Mouse (Mus musculus): Measurements from ENCODE around the gene Slc16a9.
"Not testable (repeated sequence)": the region's sequence is repeated elsewhere in the genome, so short reads cannot be mapped to it uniquely, and the experiment has no call there.

Slc16a9 gene

DNA sequence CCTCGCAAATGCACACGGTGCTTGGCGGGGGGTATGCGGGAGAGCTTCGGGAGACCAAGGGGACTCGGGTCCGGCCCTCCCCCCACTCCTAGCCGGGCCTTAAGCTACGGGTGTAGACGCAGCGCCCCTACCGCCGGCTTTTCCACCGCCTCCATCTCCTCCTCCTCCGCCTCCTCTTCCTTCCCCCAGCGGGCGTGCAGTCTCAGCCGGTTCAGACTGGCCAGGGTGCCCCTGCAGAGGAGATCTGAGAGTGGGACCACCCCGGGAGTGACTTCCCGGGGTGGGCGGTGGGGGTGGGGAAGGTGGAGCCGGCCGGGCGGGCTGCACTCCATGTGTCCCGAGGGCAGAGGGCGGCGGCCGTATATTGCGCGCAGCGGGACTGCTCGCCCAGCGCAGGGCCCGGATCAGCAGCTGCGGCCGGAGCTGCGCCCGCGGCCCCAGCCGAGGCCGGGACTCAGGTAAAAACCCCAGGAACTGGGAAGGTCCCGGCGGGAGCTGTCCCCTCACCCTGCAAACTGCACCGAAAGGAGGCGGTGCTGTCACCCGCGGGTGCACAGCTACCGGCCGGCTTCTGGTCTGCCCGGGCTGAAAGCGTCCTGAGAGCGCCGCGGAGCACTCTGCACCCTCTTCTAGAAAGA is at the start of gene Slc16a9:
TSS of gene Slc16a9 (plus strand) at position 180 of the 638 bp plus-strand sequence.
- DNase-seq (ENCODE audit: low spot score in 2 of 2) = peak; percentile 68 to 70

DNA sequence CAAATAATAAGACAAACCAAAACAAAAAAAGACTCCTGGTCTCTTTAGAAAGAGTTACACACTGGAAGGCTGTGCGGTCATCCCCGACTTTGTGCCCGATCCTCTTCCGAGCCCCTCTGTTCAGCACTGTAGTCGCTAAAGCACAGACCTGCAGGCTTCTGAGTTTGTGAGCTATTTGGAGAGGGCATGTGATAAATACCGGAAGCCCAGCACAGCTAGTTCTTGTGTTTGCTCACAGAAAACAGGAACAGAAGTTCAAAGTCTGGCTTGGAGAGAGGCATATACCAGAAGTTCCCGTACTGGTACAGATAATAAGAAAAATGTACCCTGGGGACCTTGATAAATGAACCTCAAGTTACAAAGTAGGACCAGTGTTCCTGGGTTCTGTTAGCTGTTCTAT is 49.6 kb upstream of the Slc16a9 start:
- no peak for DNase-seq (ENCODE audit: low spot score in 2 of 2)

DNA sequence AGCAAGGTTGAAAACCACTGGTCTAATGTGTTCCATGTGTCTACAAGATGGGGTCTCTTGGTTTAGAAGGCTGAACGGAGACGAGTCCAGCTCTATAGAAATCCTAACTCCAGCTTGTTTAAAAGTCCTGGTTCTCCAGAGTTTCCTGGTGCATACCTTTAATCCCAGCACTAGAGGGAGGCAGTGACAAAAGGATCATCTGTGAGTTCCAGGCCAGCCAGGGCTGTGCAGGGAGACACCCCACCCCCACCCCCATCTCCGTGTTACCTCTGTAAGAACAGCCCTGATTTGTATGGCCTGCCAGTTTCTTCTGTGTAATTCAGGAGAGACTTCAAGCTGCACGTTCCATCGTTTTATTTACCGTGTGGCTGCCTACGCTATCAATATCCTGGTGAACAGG is 49.1 kb upstream of the Slc16a9 start:
- no peak for DNase-seq (ENCODE audit: low spot score in 2 of 2)

GRCm38 (mm10) chr10:70196666-70197065 is 48.2 kb upstream of the Slc16a9 start:
- DNase-seq (ENCODE audit: low spot score in 2 of 2) = peak in 1 of 2 experiments; percentile 65

DNA sequence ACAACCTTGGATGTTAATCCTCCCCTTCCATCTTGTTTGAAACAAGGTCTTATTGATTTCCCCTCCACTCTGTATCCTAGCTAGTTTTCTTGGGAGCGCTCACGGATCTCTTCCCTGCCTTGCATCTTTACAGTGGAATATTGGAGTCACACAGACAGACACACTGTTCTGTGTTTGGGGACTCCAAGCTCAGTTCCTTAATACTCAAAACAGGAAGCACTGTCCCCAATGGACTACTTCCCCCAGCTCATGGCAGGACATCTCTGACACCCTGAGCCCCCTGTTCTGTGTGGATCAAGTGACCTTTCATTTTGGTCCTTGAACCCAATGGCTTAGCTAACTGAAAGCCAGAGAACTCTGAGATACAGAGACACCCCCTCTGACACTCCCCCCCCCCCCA is 47.3 kb upstream of the Slc16a9 start:
- DNase-seq (ENCODE audit: low spot score in 2 of 2) = no peak

DNA sequence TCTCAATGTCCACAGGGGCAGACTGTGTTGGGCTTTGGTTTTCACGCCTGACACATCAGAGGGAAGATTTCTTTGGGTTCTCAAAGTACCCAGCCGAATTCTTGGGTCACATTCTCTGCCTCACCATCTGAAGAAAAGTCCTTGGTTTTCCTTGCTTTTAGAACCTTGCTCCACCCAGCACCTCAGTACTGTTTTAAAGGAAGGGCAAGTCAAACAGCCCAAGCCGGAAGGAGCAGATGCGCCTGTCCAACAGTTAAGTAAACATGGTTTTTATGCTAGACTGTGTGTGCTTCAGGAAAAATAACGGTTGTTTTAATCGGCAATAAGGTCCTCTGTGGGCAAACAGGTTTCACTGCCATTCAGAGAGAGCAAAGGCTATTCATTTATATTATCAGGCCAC is 46.9 kb upstream of the Slc16a9 start:
- DNase-seq (ENCODE audit: low spot score in 2 of 2) = no peak

DNA sequence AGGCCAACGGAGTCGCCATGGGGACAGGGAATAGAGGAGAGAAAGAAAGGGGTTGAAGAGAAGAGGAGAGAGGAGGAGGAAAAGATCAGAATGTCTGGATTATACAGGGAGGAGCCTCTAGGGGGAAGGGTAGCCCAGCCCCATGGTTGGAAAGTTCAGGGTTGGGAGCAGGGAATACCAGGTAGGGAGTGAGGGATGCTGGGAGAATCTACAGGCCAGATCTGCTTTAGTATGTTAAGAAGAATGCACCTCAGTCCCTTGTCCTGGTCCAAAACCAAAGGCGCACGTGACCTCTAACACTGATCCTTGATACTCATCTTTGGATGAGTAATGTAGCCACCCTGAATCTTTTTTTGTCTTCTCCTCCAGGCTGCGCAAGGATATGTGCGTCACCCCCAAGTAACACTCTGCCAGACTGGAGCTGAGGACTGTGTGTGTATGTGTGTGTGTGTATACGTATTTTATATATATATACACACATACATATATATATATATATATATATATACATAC is 45.9 kb upstream of the Slc16a9 start:
- no peak for DNase-seq (ENCODE audit: low spot score in 2 of 2)

GRCm38 (mm10) chr10:70199466-70200210 is 45.3 kb upstream of the Slc16a9 start:
- DNase-seq (ENCODE audit: low spot score in 2 of 2) = no peak

DNA sequence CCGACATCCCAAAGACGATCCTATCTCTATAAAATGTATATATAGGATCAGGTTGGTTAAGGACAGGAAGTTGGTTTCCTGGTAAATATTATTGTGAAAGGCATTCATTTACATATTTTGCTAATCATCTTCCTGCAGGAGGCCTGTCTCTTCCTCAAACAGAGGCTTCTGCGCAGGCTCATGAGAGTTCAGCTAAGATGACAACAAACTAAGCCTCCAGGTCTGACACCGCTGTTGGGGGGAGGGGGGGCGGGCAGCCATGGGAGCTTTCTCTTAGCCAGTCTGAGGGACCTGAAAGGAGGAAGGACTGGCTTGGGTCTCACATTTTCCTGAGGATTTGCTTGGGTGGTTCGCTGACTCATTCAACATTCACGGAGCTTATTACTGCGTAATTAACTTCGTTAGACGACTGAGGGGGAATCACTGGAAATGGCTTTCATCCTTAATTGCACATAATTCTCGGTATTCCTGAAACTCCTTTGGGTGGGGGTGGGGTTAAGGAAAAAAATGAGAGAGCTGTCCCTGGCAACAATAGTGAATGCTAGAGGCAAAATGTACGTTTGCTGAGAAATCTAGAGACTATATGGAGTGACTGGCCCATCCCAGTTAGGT is 43.9 kb upstream of the Slc16a9 start:
- no peak for DNase-seq (ENCODE audit: low spot score in 2 of 2)

- DNase-seq (ENCODE audit: low spot score in 2 of 2) = no peak
Observed at GRCm38 (mm10) chr10:70204505-70205399, 40.1 kb upstream of the Slc16a9 start, which contains the start of gene Mrln. TSS of gene Mrln (plus strand) at chr10:70204664.

DNA sequence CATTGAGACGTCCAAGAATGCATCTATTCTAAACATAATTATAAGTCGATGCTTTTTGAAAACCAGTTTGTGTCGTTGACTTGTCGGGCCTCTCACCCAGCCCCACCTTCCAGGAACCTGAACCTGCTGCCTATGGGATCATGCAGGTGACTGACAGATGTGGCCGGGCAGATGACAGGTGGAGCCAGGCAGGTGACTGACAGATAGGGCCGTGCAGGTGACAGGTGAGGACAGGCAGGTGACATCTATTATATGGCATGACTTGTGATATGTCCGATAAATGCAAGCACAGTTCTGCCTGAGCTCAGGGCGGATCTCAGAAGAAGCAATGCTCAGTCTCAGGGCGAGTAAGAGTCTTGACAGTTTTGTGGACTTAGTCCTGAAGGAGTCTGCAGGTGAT is 33.6 kb upstream of the Slc16a9 start:
- no peak for DNase-seq (ENCODE audit: low spot score in 2 of 2)

DNA sequence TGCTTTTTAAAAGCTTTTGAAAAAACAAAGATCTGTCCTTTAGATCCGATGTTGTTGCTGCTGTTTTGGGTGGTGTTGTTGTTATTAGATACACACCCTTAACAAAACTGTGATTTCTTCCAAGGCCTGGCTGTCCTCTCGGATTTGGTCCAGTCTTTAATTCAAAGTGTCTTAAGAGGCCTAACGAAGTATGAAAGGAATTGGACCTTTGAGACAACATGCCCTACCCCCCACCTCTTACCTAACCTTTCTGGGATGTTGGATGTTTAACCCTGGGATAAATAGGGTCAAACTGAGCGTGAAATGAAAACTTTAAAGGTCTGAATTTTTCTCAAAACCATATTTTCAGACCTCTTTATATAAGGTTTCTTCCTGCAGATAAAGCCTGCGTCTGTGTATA is 23.9 kb upstream of the Slc16a9 start:
- no peak for DNase-seq (ENCODE audit: low spot score in 2 of 2)

- not testable (repeated sequence) for DNase-seq (ENCODE audit: low spot score in 2 of 2)
Observed at GRCm38 (mm10) chr10:70222231-70222630, 22.7 kb upstream of the Slc16a9 start.

- DNase-seq (ENCODE audit: low spot score in 2 of 2) = peak; percentile 21 to 23
Observed at GRCm38 (mm10) chr10:70224571-70224970, 20.3 kb upstream of the Slc16a9 start.

DNA sequence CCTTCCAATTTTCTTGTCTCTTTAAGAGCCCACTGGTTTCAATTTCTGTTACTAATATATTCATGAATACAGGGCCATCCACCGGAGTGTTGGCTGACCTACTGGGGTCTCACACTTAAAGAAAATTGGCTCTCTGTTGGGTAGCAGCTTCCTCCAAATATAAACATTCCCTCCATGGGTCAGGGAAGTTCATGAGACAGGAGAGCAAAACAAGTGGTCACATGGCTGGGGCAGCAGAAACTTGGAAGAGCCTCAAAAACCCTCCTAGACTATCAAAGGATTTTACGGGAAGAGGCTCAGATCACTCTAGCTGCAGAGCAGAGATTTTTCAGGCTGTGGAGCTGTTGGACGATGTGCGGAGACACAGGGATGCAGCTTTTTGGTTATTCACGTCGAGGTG is 19.1 kb upstream of the Slc16a9 start:
- DNase-seq (ENCODE audit: low spot score in 2 of 2) = peak; percentile 21 to 33

GRCm38 (mm10) chr10:70226608-70227007 is 18.3 kb upstream of the Slc16a9 start:
- DNase-seq (ENCODE audit: low spot score in 2 of 2) = peak; percentile 11 to 30

GRCm38 (mm10) chr10:70230352-70230751 is 14.5 kb upstream of the Slc16a9 start:
- peak; percentile 41 to 54 for DNase-seq (ENCODE audit: low spot score in 2 of 2)

DNA sequence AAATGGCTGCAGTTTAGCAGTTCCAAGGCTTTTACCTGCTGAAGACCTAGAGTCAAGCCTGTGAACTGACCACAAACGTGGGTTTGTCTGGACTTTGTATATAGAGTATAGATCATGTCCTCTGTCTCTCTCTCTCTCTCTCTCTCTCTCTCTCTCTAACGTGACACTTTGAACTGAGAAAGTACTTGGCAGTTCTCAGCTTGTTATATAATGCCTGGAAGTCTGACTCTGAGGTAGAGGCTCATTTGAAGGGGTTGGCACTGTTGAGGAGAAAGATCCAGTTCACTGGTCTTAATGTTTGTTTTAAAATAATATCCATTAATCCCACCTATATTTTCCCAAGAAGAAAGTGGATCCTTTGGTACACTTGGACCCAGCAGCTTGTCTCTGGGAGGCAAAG is 7.0 kb upstream of the Slc16a9 start:
- DNase-seq (ENCODE audit: low spot score in 2 of 2) = no peak

- no peak for DNase-seq (ENCODE audit: low spot score in 2 of 2)
Observed at GRCm38 (mm10) chr10:70242751-70243444, 2.0 kb upstream of the Slc16a9 start.

DNA sequence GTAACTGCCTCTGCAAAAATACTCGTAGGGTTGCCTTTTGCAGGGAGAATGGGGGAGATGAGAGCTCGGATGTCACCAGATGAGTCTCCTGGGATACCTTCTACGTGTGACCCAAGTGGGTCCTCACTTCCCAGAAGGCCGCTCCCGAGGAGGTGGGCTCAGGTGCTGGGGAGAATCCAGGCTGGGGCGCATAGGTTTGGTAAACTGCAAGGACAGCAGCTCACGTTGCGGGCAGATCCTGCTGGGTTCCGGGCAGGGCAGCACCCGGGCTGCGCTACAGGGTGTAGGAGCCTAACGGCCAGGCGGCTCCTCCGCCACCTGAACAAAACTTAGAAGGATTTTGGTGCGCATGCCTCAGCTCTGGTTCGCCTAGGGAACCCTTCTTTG is 652 bp downstream of the Slc16a9 start:
- DNase-seq (ENCODE audit: low spot score in 2 of 2) = no peak

DNA sequence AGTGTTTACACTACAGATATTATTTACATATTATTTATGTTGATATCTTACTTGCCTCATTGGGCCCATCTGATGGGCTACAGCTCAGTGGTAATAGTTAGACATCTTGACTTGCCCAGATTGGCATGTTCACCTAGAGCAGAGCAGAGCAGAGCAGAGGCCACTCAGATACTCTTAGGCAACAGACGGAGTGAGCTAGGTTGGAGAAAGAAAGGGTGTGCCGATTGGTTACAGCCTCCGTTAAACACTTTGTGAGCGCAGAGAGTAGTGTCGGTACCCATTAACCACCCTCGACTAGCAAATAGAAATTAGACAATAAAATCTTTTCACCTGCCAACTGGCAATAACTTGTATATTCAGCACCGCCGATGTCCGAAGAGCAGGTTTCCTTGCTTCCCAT is 1.2 kb downstream of the Slc16a9 start:
- DNase-seq (ENCODE audit: low spot score in 2 of 2) = no peak

Data from heart, adult 9 months (tissue).